Mouse (Mus musculus): ENCODE data around the gene Nup155.

Nup155 gene

DNA sequence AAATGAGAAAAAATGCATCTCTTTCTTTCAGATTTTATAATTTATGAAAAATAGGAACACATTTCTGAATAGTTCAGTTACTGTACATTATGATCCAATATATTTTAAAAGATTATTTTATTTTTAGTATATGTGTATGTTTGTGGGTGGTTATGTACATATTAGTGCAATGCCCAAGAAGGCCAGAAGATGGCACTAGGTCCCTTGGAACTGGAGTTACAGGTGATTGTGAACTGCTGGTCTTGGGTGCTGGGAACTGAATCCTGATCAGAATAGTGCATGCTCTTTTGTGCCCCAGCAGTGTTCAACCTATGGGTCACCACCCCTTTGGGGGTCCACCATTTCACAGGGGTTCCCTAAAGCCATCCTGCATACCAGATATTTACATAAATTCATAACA is 91.2 kb downstream of the Nup155 start:
- DNase-seq, result peak in 1 of 2 experiments; percentile 10

GRCm38 (mm10) chr15:8208362-8208761 is 99.3 kb downstream of the Nup155 start:
- DNase-seq, result no peak
